Mouse (Mus musculus) liver, adult 2 months (tissue): ENCODE measurements around the gene Rpl23a.

Experiments used
- CTCF ChIP-seq: fragments of 200-500 bp; IDR thresholded peaks from 2 replicates; pipeline ENCODE4 v1.5.1; 2011; ENCODE audit warnings: low read depth, low read length, control low read depth
- POLR2A ChIP-seq: fragments of 200-500 bp; IDR thresholded peaks from 2 replicates; pipeline ENCODE4 v1.6.1; 2011; ENCODE audit warnings: low read length, control low read depth; ENCODE audit not compliant: insufficient read depth; ENCODE audit errors: extremely low read depth

- TF ChIP-seq CTCF (no peak), POLR2A (no peak)
Measured at GRCm38 (mm10) chr11:78182450-78182849, 934 bp downstream of the Rpl23a start.
